In genomic region chr13:43908041-43908644, GRCm38 (mm10) we compare ENCODE assay signal across 11 mouse cellular contexts.
A peak's percentile ranks its signal among the peaks of the same experiment; 100 is the strongest.
DNase-seq lines count a peak whose midpoint lies in the region; ATAC-seq and TF ChIP-seq lines count a peak whose summit lies in the region.
"Had no signal": no experiment of that assay in that cellular context is flagged by ENCODE, and none has a peak within 500 bp of the region (broad histone marks: within the 10 kb centered on the region; RNA-seq: fewer than 3 reads in every experiment).

No protein-coding gene starts in this region.

- peak; percentile 44 for DNase-seq in midbrain, embryonic 14.5 days
- DNase-seq in heart, adult 2 months, result peak; percentile 50 to 56
- DNase-seq in liver, result peak; percentile 30
- DNase-seq in retina, postnatal 7 days (ENCODE audit: low read depth, low spot score), result peak; percentile 46
- DNase-seq in layer of hippocampus, adult 11-12 months (ENCODE audit: low spot score), result no peak
- no peak for DNase-seq in cerebellum, postnatal 36 days
- no peak for DNase-seq in adrenal gland, adult 18-20 months (ENCODE audit: low spot score in 2 of 2)
- DNase-seq: thymus, postnatal 36 days had no signal

- WGBS in midbrain, embryonic 14.5 days, result 44% methylated on average over 16 of the region's 16 CpGs
- 50% methylated on average over 16 of the region's 16 CpGs for WGBS in midbrain, embryonic 16.5 days
- 36% methylated on average over 16 of the region's 16 CpGs for WGBS in heart, adult 2 months

- H3K27ac ChIP-seq in midbrain, embryonic 14.5 days (replicated peaks; ENCODE audit: low read depth, low read length), result no peak overlapping the region
- H3K27ac ChIP-seq in midbrain, embryonic 16.5 days (ENCODE audit: low read length), result no peak overlapping the region
- H3K27ac ChIP-seq in heart, adult 2 months, result peak overlapping the region; percentile 81
- H3K27ac ChIP-seq: midbrain, embryonic 13.5 days had no signal

- no peak overlapping the region for H3K4me2 ChIP-seq in midbrain, embryonic 14.5 days (ENCODE audit: low read length)
- H3K4me2 ChIP-seq in midbrain, embryonic 16.5 days (ENCODE audit: low read length), result no peak overlapping the region
- H3K4me2 ChIP-seq: midbrain, embryonic 13.5 days had no signal

- no peaks in the 10 kb centered on the region for H3K79me2 ChIP-seq in heart, adult 2 months (replicated peaks; ENCODE audit: control insufficient read depth, insufficient read depth, low read length)

- H3K36me3 ChIP-seq in midbrain, embryonic 14.5 days (ENCODE audit: control insufficient read depth, insufficient read depth, low read length), result no peaks in the 10 kb centered on the region
- H3K36me3 ChIP-seq in midbrain, embryonic 16.5 days (ENCODE audit: control insufficient read depth, insufficient read depth, low read length), result no peaks in the 10 kb centered on the region
- H3K36me3 ChIP-seq in heart, adult 2 months (ENCODE audit: control insufficient read depth, insufficient read depth, low read length), result peaks cover 4% of the 10 kb centered on the region; the same call in 1 of the 2 replicates
- H3K36me3 ChIP-seq: G1E; midbrain, embryonic 13.5 days had no signal

- no peaks in the 10 kb centered on the region for H3K9me3 ChIP-seq in midbrain, embryonic 14.5 days (ENCODE audit: control insufficient read depth, low read length)
- H3K9me3 ChIP-seq in midbrain, embryonic 16.5 days (replicated peaks; ENCODE audit: control insufficient read depth, low read length, poor library complexity, severe bottlenecking), result no peaks in the 10 kb centered on the region
- H3K9me3 ChIP-seq: G1E; midbrain, embryonic 13.5 days had no signal

- no peak overlapping the region for H3K9ac ChIP-seq in midbrain, embryonic 14.5 days (replicated peaks; ENCODE audit: low read length)
- no peak overlapping the region for H3K9ac ChIP-seq in midbrain, embryonic 16.5 days (ENCODE audit: low read depth, low read length)
- H3K9ac ChIP-seq in heart, adult 2 months (ENCODE audit: low read depth, low read length), result peak overlapping the region; percentile 11
- H3K9ac ChIP-seq: midbrain, embryonic 13.5 days had no signal

- peak; percentile 76; the same call in 1 of the 2 replicates for TF ChIP-seq EP300 in heart, adult 2 months (IDR thresholded peaks at IDR 0.05; ENCODE audit: insufficient read depth, low read depth, low read length)

- no peak for ATAC-seq in midbrain, embryonic 14.5 days (ENCODE audit: low FRiP score, low TSS enrichment)
- no peak for ATAC-seq in midbrain, embryonic 16.5 days
- ATAC-seq: midbrain, embryonic 13.5 days had no signal

- H3K4me1 ChIP-seq in midbrain, embryonic 14.5 days (ENCODE audit: control insufficient read depth, insufficient read depth, low read length), result peaks cover 10% of the 10 kb centered on the region; the same call in 1 of the 2 replicates
- H3K4me1 ChIP-seq in midbrain, embryonic 16.5 days (ENCODE audit: control insufficient read depth, insufficient read depth, low read length), result no peaks in the 10 kb centered on the region; the same call in 1 of the 2 replicates
- H3K4me1 ChIP-seq in heart, adult 2 months (ENCODE audit: control insufficient read depth, insufficient read depth, low read length), result peaks cover 17% of the 10 kb centered on the region

- no peaks in the 10 kb centered on the region for H3K27me3 ChIP-seq in midbrain, embryonic 14.5 days (ENCODE audit: control insufficient read depth, insufficient read depth, low read length)
- no peaks in the 10 kb centered on the region; the same call in 1 of the 2 replicates for H3K27me3 ChIP-seq in midbrain, embryonic 16.5 days (ENCODE audit: control insufficient read depth, insufficient read depth, low read depth, low read length)
- no peaks in the 10 kb centered on the region for H3K27me3 ChIP-seq in heart, adult 2 months (ENCODE audit: control insufficient read depth, insufficient read depth, low read length)

- TF ChIP-seq POLR2A in heart, adult 2 months (IDR thresholded peaks at IDR 0.05; ENCODE audit: insufficient read depth, low read depth, low read length), result peak; percentile 57; the same call in 1 of the 2 replicates

- TF ChIP-seq CTCF in heart, adult 2 months (IDR thresholded peaks at IDR 0.05), result no peak

- H3K4me3 ChIP-seq in midbrain, embryonic 14.5 days (replicated peaks; ENCODE audit: low read depth, low read length), result no peak overlapping the region
- no peak overlapping the region for H3K4me3 ChIP-seq in midbrain, embryonic 16.5 days (ENCODE audit: low read depth, low read length)
- H3K4me3 ChIP-seq in heart, adult 2 months, result peak overlapping the region; percentile 31; the same call in 1 of the 2 replicates
- H3K4me3 ChIP-seq: midbrain, embryonic 13.5 days had no signal

- intact Hi-C loops in heart, adult 2 months (cut with DNase I), result loop anchor here (5.0 kb wide), 1 partner anchor 139 kb away; no protein-coding TSS in a partner anchor

Comparison
In these comparisons a context has a peak if more than half of its experiments do, and no peak if none do; other contexts are left out.
1. DNase-seq: peak in midbrain, embryonic 14.5 days (single experiment), heart, adult 2 months (2 of 2), liver (single experiment) and retina, postnatal 7 days (single experiment); none in layer of hippocampus, adult 11-12 months (single experiment), cerebellum, postnatal 36 days (0 of 2) and adrenal gland, adult 18-20 months (0 of 2).